Mouse (Mus musculus) bone marrow macrophage, adult 2 months (primary cell): ENCODE data around the gene Slc22a29. TPM values are rescaled to one million over a fixed set of nuclear protein-coding genes. Genes with fewer than 3 reads are reported as not detected.
A peak's percentile ranks its signal among the peaks of the same experiment; 100 is the strongest.
"Not testable (repeated sequence)": the region's sequence is repeated elsewhere in the genome, so short reads cannot be mapped to it uniquely, and the experiment has no call there.

Experiments
- H3K27ac ChIP-seq: 2 replicates; pipeline ENCODE4 v1.5.1; 2012; ENCODE audit warnings: low read depth, low read length; ENCODE audit not compliant: insufficient read depth
- H3K4me1 ChIP-seq: 2 replicates; pipeline ENCODE4 v1.6.1; 2012; ENCODE audit warnings: low read length; ENCODE audit not compliant: control insufficient read depth, insufficient read depth
- H3K4me3 ChIP-seq: 2 replicates; pipeline ENCODE4 v1.5.1; 2012; ENCODE audit warnings: mild to moderate bottlenecking, low read length, moderate library complexity; ENCODE audit not compliant: insufficient read depth
- CTCF ChIP-seq: IDR thresholded peaks from 2 replicates; pipeline ENCODE4 v1.5.1; 2012; ENCODE audit warnings: low read depth, mild to moderate bottlenecking, low read length, moderate library complexity
- POLR2A ChIP-seq: IDR thresholded peaks from 2 replicates; pipeline ENCODE4 v1.6.1; 2012; ENCODE audit warnings: mild to moderate bottlenecking, low read depth, low read length, borderline replicate concordance
- polyA plus RNA-seq: library from polyadenylated mRNA; stranded (reverse); fragments of >200 nt; gene quantifications from 2 replicates; pipeline ENCODE4 v1.2.4, GENCODE M21; 2012; ENCODE audit not compliant: missing spikeins, insufficient read depth, insufficient read length

The Slc22a29 gene
- polyA plus RNA-seq = not detected in 2 replicates

- TF ChIP-seq POLR2A (no peak), CTCF (no peak)
- H3K4me3 ChIP-seq = no peak within 1 kb of the TSS
- H3K4me1 ChIP-seq = no peaks in the 10 kb centered on the region
- no peak within 1 kb of the TSS for H3K27ac ChIP-seq
Measured at GRCm38 (mm10) chr19:8218800-8219199, at the start of gene Slc22a29. Gene Slc22a29, minus strand, starts transcription at chr19:8218900.

DNA sequence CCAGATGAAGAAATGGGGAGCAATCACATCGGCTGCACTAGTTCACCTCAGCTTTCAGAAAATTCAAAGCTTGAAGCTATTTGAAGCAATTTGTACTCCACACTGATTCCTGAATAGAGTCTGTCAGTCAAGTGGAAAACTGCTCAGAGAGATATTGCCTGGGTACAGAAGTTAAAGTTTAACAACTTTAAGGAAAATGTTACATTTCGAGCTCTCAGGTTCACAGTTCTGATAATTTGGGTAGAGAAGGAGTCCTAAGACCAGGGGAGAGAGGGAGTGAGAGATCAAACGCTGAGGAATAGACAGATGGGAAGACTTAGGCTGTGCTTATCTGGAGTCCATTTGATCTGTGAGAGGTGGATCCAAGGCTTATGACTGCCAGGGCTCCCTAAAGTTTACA is 46.6 kb upstream of the Slc22a29 start:
- Histone ChIP-seq H3K4me3 (no peak overlapping the region), H3K4me1 (no peaks in the 10 kb centered on the region), H3K27ac (no peak overlapping the region)
- TF ChIP-seq POLR2A = no peak
- TF ChIP-seq CTCF = no peak

GRCm38 (mm10) chr19:8252705-8253037 is 34.0 kb upstream of the Slc22a29 start:
- no peak for TF ChIP-seq POLR2A
- no peak for TF ChIP-seq CTCF
- no peaks in the 10 kb centered on the region for H3K4me1 ChIP-seq
- H3K27ac ChIP-seq = no peak overlapping the region
- peak overlapping the region; percentile 69 for H3K4me3 ChIP-seq

DNA sequence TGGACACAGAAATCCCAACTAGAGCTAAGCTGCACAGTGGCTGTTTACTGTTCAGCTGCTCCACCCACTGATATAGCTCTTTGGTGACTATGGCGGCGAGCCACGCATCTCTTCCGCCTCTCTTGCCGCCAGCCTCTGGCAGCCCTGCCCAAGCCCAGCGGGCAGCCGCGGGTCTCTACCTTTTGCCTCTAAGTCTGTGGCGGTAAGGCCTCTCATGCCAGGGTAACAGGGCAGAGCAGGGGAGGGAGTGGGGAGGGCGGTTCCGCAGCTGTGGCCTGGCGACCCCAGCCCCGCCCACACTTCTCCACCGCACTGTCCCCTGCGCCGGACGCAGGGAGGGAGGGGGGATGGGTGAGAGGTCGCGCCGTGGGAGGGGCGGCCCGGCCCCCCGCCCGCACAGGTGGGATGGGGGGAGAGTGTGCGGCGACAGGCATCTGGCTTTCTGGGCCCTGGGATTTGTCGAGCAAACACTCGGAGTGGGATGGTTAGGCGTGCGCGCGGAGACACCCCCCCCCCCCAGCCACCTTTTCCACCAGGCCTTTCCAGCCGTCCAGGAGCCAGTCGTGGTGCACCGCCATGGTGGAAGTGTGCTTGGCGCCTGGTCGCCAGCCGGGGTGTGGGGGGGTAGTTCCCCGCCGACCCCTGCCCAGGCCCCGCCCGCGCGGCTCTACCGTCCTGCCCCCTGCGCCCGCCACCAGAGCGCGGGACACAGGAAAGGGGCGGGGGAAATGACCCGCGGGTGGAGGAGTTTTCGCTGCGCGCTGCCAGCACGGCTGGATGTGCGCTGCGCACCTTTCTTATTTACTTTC is 33.4 kb upstream of the Slc22a29 start:
- TF ChIP-seq POLR2A = no peak
- TF ChIP-seq CTCF = no peak
- Histone ChIP-seq H3K27ac (no peak overlapping the region), H3K4me1 (no peaks in the 10 kb centered on the region), H3K4me3 (peak overlapping the region; percentile 69)

- TF ChIP-seq POLR2A (no peak), CTCF (no peak)
- H3K4me1 ChIP-seq = no peaks in the 10 kb centered on the region
- no peak overlapping the region for H3K27ac ChIP-seq
- H3K4me3 ChIP-seq = no peak overlapping the region
Measured at GRCm38 (mm10) chr19:8228916-8229315, 10.2 kb upstream of the Slc22a29 start.

GRCm38 (mm10) chr19:8148787-8149523 is 69.7 kb downstream of the Slc22a29 start:
- Histone ChIP-seq H3K4me1 (no peaks in the 10 kb centered on the region), H3K27ac (no peak overlapping the region), H3K4me3 (no peak overlapping the region)
- TF ChIP-seq CTCF (no peak), POLR2A (no peak)

- not testable (repeated sequence) for H3K4me1 ChIP-seq, H3K4me3 ChIP-seq, H3K27ac ChIP-seq
Measured at GRCm38 (mm10) chr19:8142716-8143115, 76.0 kb downstream of the Slc22a29 start.

DNA sequence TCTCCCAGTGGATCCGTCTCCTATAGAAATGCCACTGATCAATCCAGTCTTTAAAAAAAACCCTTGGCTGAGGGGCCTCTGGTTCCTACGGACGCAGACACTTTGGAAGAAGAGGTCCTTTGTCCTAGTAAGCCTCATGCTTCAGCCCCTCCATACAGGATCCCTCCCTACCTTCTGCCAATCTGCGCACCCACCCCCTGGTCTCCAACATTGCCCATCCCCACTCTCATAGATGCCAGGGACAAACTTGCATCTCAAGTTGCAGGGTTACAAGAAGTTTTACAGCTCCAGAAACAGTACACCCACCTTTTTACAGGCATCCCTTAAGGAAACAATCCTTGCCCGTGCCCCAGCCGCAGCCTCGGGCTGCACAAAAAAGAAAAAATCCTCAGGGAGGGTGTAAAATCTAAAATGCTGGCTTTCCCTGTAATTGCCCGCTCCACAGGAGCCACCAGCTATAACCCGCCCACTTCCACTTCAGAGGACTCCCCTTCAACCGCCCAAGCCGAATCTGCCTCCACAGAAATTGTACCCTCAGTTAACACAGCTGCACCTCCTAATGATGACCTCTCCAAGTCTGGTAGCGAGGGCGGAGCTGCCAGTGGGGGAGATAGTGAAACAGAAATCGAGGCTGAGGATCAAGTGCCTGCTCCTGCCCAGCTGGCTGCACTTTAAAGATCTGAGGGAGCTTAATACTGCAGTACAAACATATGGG is 84.4 kb downstream of the Slc22a29 start:
- not testable (repeated sequence) for H3K27ac ChIP-seq, H3K4me3 ChIP-seq, H3K4me1 ChIP-seq

GRCm38 (mm10) chr19:8131881-8132280 is 86.8 kb downstream of the Slc22a29 start, which contains the start of gene Slc22a28:
Gene Slc22a28, minus strand, starts transcription at chr19:8131982.
- not testable (repeated sequence) for H3K4me3 ChIP-seq, H3K27ac ChIP-seq, H3K4me1 ChIP-seq

Other genes starting within 250 kb of the Slc22a29 start
- not detected in 2 replicates for gene Slc22a28, start 86.9 kb downstream of the Slc22a29 start, polyA plus RNA-seq
- gene Slc22a30, start 186.2 kb upstream of the Slc22a29 start, polyA plus RNA-seq = not detected in 2 replicates